Mouse (Mus musculus) C2C12 (cell line): ENCODE measurements around the gene Depdc5. TPM values are rescaled to one million over a fixed set of nuclear protein-coding genes. Genes with fewer than 3 reads are reported as not detected.
"Not testable (repeated sequence)": the region's sequence is repeated elsewhere in the genome, so short reads cannot be mapped to it uniquely, and the experiment has no call there.

ENCODE experiments used
- H3K27me3 ChIP-seq: one replicate; pipeline ENCODE4 v1.6.1; 2011; ENCODE audit not compliant: control insufficient read depth, insufficient read depth, insufficient read length
- H3K36me3 ChIP-seq: one replicate; pipeline ENCODE4 v1.6.1; 2011; ENCODE audit not compliant: control insufficient read depth, insufficient read depth
- H3K4me3 ChIP-seq: one replicate; pipeline ENCODE4 v1.5.1; 2011; ENCODE audit warnings: mild to moderate bottlenecking, control low read depth; ENCODE audit not compliant: poor library complexity, insufficient read depth, severe bottlenecking
- H3K79me2 ChIP-seq: one replicate; pipeline ENCODE4 v1.6.1; 2011; ENCODE audit not compliant: control insufficient read depth, insufficient read depth
- H3K79me3 ChIP-seq: one replicate; pipeline ENCODE4 v1.6.1; 2011; ENCODE audit warnings: low read depth, control low read depth
- H3ac ChIP-seq: one replicate; pipeline ENCODE3; 2011; ENCODE audit warnings: low read depth; ENCODE audit not compliant: control insufficient read depth, insufficient read length
- CEBPB ChIP-seq: IDR thresholded peaks from one replicate; pipeline ENCODE4 v1.6.1; 2011; ENCODE audit warnings: low read depth, mild to moderate bottlenecking, control low read depth, moderate library complexity
- CTCF ChIP-seq: IDR thresholded peaks from one replicate; pipeline ENCODE4 v1.5.1; 2011; ENCODE audit not compliant: control insufficient read depth, insufficient read depth, insufficient read length
- FOSL1 ChIP-seq: IDR thresholded peaks from one replicate; pipeline ENCODE4 v1.8.0; 2011; ENCODE audit warnings: mild to moderate bottlenecking, low read length; ENCODE audit not compliant: poor library complexity, insufficient read depth, severe bottlenecking
- MAX ChIP-seq: IDR thresholded peaks from one replicate; pipeline ENCODE4 v1.6.1; 2011; ENCODE audit warnings: mild to moderate bottlenecking, control low read depth
- MYOD1 ChIP-seq: IDR thresholded peaks from one replicate; pipeline ENCODE4 v1.6.1; 2011; ENCODE audit warnings: low read depth; ENCODE audit not compliant: control insufficient read depth, insufficient read length
- MYOG ChIP-seq: IDR thresholded peaks from one replicate; pipeline ENCODE4 v1.6.1; 2011; ENCODE audit not compliant: control insufficient read depth, insufficient read length; ENCODE audit errors: extremely low read depth
- USF1 ChIP-seq: IDR thresholded peaks from one replicate; pipeline ENCODE4 v1.6.1; 2011; ENCODE audit warnings: low read depth, mild to moderate bottlenecking, control low read depth, moderate library complexity
- polyA plus RNA-seq: library from polyadenylated mRNA; unstranded; fragments of >200 nt; fragmentation: generic; extraction: Trizol; gene quantifications from one replicate; pipeline ENCODE4 v1.2.1, GENCODE M21; 2012; ENCODE audit warnings: missing spikeins

Depdc5 gene
- polyA plus RNA-seq, 1 experiment: 11.6 TPM

DNA sequence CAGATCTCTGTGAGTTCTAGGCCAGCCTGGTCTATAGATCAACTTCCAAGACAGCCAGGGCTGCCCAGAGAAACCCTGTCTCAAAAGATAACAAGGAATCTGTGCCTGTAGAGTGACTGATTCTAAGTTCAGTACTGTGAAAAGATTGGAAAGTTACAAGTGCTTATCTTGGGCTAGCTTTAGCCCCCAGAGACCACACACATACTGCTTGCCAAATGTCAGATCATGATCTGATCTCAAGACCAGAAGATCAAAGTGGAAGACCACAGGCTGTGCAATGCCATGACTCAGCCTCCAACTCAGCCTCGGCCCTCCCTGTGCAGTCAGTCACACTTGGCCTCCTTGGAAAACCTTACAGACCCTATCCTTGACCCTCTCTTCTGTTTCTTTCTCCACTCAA is 29.0 kb upstream of the Depdc5 start:
- Histone ChIP-seq H3K27me3 (no peaks in the 10 kb centered on the region), H3ac (no peak overlapping the region), H3K79me3 (no peaks in the 10 kb centered on the region), H3K4me3 (no peak overlapping the region), H3K36me3 (peaks cover 57% of the 10 kb centered on the region), H3K79me2 (no peaks in the 10 kb centered on the region)
- TF ChIP-seq CTCF (no peak), USF1 (no peak), CEBPB (no peak), FOSL1 (no peak), MAX (no peak)

DNA sequence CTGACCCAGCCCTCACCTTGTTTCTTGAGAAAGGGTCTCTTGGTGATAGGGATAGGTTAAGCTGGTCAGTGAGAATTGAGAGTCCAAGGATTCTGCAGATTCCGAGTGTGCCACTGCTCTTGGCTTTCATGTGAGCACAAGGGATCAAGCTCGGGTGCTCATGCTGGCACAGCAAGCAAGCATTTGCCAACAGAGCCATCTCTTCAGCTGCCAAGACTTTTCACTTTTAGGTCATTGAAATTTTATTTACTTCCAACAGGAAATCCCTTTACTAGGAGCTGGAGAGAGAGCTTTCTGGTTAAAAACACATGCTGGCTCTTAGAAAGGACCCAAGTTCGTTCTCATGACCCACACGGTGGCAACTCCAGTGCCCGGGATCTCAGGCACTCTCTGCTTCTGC is 26.5 kb upstream of the Depdc5 start:
- Histone ChIP-seq H3K4me3 (no peak overlapping the region), H3K27me3 (no peaks in the 10 kb centered on the region), H3K79me2 (no peaks in the 10 kb centered on the region), H3K36me3 (peaks cover 54% of the 10 kb centered on the region), H3ac (no peak overlapping the region), H3K79me3 (no peaks in the 10 kb centered on the region)
- no peak for TF ChIP-seq FOSL1
- no peak for TF ChIP-seq MYOD1
- TF ChIP-seq CTCF: no peak
- TF ChIP-seq MYOG: no peak
- TF ChIP-seq USF1: no peak
- TF ChIP-seq CEBPB: no peak
- TF ChIP-seq MAX: no peak

DNA sequence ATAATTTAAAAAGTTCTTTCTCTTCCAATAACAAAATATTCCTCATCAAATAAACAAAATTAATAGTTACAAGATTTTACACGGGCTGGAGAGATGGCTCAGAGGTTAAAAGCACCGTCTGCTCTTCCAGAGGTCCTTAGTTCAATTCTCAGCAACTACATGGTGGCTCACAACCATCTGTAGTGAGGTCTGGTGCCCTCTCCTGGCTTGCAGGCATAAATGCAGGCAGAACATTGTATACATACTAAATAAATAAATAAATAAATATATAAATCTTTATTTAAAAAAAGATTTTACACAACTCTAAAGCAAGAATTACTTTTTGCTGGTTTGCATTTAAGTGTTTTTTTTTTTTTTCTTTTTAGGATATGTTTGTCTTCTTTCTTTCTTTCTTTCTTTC is 23.5 kb upstream of the Depdc5 start:
- Histone ChIP-seq H3K36me3 (peaks cover 58% of the 10 kb centered on the region), H3K27me3 (no peaks in the 10 kb centered on the region), H3K79me3 (peaks cover 1% of the 10 kb centered on the region), H3K4me3 (no peak overlapping the region), H3K79me2 (peaks cover 11% of the 10 kb centered on the region), H3ac (no peak overlapping the region)
- TF ChIP-seq MYOG (no peak), FOSL1 (no peak), MAX (no peak), CTCF (no peak), CEBPB (no peak), USF1 (no peak), MYOD1 (no peak)

DNA sequence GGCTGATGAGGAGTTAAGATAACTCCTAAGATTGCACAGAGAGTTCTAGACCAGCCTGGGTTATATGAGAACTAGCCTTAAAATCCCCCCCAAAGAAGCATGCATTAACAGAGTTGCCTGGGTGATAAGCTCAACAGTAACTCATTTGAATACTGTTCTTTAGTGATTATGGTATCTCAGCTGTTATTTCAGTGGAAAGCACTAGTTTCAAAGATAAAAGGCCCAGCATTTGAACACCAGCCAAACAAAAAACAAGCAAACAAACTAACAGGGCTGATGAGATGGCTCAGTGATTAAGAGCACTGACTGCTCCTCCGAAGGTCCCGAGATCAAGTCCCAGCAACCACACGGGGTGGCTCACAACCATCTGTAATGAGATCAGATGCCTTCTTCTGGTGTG is 14.3 kb upstream of the Depdc5 start:
- Histone ChIP-seq H3K4me3 (no peak overlapping the region), H3K36me3 (peaks cover 4% of the 10 kb centered on the region), H3ac (no peak overlapping the region), H3K79me2 (peaks cover 92% of the 10 kb centered on the region), H3K27me3 (no peaks in the 10 kb centered on the region), H3K79me3 (peaks cover 65% of the 10 kb centered on the region)
- no peak for TF ChIP-seq USF1

DNA sequence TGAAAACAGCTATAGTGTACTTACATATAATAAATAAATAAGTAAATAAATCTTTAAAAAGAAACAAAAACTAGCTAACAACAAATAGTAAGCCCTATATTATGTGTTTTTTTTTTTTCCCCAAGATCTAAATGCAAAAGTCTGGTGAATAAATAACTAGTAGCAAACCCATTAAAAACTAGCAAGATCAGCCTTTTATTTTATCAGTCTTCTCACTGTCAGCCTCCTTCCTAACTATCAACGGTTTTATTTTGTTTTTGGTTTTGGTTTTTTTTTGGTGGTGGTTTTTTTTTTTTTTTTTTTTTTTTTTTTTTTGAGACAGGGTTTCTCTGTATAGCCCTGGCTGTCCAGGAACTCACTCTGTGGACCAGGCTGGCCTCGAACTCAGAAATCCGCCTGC is 13.9 kb upstream of the Depdc5 start:
- H3K4me3 ChIP-seq, H3K36me3 ChIP-seq, H3K27me3 ChIP-seq, H3ac ChIP-seq: not testable (repeated sequence)
- Histone ChIP-seq H3K79me2 (peaks cover 92% of the 10 kb centered on the region), H3K79me3 (peaks cover 65% of the 10 kb centered on the region)

DNA sequence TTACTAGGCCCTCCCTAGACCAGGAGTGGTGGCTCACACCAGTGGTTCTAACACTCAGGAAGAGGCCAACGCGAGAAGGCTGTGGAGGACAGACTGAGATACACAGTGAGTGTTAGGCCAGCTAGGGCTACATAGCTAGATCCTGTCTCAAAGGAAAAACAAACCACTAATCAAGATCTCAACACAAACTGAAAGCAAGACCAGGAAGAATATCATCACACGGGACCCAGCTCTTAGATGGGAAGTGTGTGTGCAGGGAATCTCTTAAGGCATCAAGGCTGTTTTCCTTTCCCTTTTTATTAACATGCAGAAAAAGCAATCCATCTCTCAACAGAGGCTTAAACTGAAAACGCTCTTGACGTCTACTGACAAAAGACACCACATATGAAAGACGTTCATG is 11.5 kb upstream of the Depdc5 start:
- TF ChIP-seq USF1 (no peak), MYOG (no peak), MYOD1 (no peak), CTCF (no peak), MAX (no peak), CEBPB (no peak), FOSL1 (no peak)
- Histone ChIP-seq H3K79me2 (peaks cover 70% of the 10 kb centered on the region), H3ac (no peak overlapping the region), H3K27me3 (no peaks in the 10 kb centered on the region), H3K4me3 (no peak overlapping the region), H3K36me3 (no peaks in the 10 kb centered on the region), H3K79me3 (peaks cover 56% of the 10 kb centered on the region)
